Mouse (Mus musculus) liver (tissue): ENCODE data around the gene Gm42715.
A peak's percentile ranks its signal among the peaks of the same experiment; 100 is the strongest.
"Not testable (repeated sequence)": the region's sequence is repeated elsewhere in the genome, so short reads cannot be mapped to it uniquely, and the experiment has no call there.

Experiments used
- DNase-seq: peaks from one replicate; pipeline ENCODE4 v3.0.0-alpha.2; 2020; ENCODE audit warnings: mixed read lengths

Gm42715 gene

DNA sequence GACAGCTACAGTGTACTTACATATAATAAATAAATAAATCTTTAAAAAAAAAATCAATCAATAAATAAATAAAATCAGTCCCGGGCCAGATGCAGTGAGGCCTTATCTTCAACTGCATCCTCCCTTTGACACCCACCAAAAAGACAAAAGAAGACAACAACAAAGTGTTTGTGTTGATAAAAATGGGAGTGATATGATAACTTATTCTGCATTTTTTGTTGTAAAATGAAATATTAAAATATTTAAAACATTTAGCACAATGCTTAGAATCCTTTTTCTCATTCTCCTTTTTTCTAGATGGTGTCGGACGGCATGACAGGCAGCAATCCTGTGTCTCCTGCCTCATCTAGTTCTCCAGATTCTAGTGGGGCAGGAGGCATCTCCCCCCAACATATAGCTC, at the start of gene Gm42715:
TSS of gene Gm42715 (plus strand) at position 301 of the 400 bp plus-strand sequence.
- DNase-seq = no peak

DNA sequence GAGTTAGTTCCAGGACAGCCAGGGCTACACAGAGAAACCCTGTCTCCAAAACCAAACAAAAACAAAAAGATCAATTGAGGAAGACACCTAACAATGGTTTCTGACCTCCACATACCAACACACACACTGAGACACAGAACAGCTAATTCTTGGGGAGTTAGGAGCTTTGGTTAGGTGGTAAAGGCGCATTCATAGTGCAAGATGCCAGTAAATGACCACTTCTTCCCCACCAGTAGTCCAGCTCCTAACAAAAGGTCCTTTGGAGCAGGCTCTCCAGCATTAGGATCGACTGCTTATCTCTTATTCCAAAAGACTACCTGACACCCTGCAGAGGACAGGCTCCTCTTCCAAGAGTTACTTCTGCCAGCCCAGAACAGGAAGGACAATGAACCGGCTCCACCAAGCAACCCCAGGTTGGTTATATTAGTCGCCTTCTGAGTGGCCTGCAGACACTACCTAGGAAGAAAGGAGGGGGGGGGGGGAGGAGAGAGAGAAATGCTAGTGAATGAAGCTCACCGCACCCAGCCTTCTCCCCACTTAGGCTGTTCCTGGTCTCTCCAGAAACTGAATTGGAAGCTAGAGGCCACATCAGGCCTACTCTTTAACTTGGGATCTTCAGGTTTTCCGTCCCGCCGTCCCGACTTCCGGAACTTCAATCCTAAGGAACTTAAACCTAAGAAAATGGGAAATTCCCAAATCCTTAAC, 49.2 kb upstream of the Gm42715 start:
- peak; percentile 51 for DNase-seq

DNA sequence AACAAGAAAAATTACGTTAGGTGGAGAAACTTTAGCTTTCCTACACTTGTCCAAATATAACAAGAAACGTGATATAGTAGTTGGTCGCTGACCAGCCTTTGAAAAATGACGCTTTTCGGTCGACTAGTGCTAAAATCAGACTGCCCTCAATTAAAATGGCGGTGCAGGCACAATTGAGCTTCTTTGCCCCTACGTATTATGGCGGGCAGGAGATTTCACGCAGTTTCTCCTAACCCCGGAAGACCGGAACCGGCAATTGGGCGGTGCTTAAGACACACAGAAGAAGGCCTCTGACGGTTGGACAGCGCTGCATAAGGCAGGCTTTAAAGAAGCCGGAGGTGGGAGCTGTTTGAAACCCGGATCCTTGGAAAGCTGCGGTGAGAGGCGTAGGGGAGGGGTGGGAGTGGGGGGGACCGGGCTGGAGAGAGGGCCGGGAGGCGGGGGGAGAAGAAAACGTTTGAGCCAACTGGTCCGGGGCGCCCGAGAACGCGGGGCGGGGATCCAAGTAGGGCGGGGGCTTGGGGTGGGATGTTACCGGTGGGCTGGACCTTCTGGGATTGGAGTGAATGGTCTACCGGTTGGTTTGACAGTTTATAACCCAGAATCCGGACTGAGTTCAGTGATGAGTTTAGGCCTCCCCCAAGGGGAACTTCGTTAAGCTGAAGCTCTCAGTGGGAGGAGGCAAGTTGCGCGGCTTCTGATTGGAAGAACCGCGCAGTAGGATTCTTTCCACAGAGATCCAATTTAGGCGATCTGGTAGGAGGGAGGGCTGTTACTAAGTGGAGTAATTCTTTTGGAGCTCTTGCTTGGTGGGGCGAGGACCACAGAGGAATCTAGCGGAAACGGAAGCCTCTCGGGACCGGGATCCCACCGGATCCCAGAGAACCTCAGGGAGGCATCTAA, 48.4 kb upstream of the Gm42715 start:
- DNase-seq = peak; percentile 93

DNA sequence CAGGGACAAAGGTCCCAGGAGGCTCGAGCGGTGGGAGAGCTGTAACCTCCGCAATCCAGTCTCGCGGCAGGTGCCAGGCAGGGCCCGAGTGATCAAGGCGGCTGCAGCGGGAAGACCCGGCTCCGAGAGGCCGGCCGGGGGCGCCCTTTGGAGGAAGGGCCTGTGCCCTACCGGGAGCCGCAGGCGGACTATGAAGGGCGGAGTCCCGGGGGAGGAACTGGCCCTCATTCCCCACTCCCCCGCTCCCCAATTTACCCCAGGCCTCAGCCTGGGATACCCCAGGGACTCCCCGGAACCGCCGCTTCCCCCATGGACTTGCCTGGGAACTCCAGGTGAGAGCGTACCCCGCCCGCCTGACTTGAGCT, 47.8 kb upstream of the Gm42715 start:
- DNase-seq = peak; percentile 61

DNA sequence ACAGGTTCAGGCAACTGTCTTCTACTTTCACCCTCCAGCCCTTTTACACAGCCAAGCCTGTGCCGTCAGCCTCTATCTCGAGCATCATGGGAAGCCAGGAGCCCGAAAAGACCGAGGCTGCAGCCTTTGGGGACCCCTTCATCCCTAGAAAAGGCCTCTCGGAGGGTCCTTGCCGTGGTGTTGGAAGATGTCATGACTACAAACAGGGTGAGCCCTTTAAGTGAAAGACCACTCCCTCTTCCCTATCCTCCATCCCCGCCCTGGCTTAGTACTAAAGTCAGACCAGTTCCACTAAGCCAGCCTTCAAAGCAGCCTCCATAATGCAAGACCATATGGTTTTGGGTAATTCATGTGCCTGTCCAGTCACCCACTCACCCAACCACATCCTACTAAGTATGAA, 47.3 kb upstream of the Gm42715 start:
- no peak for DNase-seq

DNA sequence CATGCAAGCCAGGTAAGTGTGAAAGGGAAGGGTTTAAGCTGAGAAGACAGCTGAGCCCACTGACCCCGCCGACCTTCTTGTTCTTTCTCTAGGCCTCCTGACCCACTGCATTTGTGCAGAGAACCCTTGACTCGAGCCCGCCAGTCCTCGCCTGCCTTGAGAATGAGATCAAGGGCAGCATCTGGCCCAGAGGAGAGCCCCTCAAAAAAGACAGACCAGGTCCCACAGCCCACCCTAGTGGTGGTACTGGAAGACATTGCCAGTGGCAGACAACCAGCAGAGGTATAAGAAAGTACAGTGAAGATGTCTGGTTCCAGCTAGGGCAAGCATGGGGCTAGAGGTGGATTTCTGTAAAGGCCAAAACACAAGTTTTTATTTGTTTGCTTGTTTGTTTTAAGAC, 45.7 kb upstream of the Gm42715 start:
- no peak for DNase-seq

DNA sequence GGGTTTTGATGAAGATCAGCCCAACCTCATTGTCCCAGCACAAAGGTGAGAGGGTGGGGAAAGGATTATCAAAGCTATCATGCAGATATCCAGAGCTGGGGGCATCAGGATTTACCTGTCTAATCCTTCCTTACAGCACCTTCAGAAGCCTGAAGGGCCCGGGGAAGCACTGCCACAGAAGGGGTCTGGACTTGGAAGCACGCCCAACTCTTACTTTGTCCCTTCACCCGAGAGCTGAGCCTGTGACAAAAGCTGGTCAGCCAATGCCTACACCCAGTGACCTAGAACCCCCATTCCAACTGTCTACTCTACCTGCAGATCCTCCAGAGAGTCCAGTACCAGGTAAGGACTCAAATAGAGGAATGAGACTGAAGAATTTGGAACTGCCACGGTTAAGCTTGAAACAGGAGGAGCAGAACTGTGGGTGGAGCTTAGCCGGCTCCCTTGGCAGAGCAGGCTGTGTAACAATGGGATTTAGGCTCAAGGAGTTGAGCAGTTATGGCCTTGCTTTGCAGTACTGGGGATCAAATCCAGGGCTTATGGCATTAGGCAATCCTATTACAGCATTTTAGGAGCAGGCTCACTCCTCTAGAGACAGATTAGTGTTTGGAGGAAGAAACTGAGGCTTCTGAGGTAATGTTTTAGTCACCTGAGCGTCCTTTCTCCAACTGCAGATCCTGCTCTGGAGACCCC, 44.9 kb upstream of the Gm42715 start:
- DNase-seq = no peak

DNA sequence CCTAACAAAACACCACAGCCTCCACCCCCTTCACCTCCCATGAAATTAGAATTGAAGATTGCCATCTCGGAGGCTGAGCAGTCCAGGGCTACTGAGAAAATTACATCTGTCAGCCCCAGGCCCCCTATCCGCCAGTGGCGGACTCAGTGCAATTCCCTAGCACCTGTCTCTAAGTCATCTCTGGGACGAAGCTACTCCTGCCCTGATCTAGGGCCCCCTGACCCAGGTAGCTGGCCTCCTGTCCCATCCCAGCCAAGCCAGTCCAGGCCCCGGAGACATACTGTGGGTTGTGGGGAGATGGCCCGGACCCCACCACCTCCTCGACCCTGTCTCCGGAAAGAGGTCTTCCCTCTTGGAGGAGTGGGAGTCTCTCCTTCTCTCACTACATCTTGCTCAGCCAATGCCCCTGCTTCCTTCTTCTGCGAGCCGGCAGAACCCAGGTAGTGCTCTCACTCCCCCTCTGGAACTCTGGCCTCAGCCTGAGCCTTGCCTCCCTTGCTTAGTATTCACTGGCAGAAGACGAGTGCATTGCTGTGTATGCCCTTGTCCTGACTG, 44.1 kb upstream of the Gm42715 start:
- no peak for DNase-seq

DNA sequence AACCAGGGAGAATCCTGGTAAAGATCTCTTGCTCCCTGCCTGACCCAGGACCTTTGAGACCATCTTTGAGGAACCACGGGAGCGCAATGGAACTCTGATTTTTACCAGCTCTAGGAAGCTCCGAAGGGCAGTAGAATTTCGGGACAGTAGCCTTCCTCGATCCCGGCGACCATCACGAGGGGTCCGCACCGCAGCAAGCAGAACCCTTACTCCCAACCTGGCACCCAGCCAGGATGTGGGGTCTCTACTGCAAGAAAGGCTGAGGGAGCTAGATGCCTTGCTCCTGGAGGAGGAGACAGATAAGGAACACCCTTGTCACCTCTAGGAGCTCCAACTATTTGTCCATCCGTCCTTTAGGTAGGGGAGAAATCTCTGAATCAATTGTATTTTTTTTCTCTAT, 43.0 kb upstream of the Gm42715 start:
- DNase-seq = no peak

DNA sequence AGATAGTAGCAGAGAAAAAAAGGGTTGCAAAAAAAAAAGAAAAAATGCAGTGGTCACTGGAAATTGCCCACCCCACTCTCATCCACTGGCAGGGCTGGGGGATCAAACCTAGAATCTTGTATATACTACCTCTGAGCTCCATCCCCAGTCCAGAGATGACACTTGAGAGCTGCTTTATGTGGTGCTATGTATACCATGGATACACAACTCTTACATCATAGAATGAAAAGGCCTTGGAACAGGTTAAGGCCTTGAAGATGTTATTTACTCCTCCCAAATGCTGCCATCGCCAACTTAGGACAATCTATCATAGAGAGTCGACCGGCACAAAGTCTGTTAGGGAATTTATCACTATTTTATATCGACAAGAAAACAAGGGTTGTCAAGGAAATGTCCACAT, 42.5 kb upstream of the Gm42715 start:
- no peak for DNase-seq

DNA sequence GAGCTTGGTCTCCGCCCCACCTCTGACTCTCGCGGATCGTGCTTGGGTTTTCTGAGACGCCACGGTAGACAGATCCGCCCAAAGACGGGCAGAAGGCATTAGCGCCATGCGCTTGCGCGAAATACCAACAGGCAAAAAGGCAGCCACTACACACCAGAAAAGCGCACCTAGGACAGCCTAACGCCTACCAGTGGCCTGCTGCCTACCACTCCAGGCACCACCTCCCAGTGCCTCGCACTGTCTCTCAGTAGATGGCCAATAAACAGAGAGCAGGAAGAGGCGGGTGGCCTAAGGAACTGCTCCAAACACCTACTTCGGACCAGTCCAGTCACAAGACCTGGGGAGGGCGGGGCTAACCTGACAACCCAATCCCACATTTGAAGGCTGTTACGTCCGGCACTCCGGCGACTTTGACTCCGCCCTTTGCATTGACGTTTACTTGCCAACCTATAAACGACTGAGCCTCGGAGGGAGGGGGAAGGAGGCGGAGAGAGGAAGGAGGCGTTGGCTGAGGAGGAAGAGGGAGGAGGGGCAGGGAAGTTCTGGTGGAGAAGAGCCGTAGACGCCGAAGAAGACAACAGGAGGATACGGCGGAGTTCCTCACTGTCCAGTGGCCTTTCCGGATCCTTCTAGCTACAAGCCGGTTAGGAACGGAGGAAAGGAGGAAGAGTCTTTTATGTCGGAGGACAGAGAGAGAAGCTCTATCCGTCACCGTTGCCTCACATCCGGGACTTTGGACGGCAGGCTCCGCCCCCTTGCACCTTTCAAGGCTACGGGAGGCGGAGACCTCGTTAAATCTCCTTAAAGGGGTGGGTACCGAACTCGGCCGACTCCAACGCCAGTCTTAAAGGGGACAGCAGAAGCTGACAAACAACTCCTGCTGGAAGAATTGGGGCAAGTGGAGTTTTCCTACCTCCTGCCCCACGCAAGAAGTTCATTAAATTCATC, 41.4 kb upstream of the Gm42715 start:
- DNase-seq = peak; percentile 100

DNA sequence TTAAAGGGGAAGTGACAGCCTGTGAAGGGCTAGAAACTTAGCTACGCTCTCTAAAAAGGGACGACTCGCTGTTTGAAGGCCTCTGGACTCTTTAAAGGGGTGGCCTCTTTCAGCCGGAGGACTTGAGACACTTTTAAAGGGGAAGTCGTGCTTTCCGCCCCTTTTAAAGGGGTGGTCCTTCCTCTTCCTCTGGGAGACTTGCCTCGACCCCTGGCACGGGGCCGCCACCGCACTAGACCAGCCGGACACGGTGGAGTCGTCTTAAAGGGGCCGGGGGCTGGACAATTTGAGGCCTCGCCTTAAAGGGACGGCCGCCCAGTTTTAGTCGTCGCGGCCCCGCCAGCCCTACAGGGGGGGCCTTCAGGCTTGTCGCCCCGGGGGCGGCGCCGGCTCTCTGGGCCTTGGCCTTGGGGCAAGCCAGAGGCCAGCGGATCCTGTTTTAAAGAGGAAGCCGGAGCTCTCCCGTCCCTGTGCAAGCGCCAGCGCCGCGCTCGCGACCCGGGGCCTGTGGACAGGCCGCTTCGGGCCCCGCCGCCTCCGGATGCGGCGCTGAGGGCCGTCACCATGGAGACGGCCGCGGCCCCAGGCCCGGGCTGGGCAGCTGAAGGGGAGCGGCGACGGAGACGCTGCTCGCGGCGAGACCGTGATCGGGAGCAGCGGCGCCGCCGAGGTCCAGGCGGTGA, 40.6 kb upstream of the Gm42715 start, which contains the start of gene Fbrs:
TSS of gene Fbrs (plus strand) at position 565 of the 683 bp plus-strand sequence.
- peak; percentile 86 for DNase-seq

DNA sequence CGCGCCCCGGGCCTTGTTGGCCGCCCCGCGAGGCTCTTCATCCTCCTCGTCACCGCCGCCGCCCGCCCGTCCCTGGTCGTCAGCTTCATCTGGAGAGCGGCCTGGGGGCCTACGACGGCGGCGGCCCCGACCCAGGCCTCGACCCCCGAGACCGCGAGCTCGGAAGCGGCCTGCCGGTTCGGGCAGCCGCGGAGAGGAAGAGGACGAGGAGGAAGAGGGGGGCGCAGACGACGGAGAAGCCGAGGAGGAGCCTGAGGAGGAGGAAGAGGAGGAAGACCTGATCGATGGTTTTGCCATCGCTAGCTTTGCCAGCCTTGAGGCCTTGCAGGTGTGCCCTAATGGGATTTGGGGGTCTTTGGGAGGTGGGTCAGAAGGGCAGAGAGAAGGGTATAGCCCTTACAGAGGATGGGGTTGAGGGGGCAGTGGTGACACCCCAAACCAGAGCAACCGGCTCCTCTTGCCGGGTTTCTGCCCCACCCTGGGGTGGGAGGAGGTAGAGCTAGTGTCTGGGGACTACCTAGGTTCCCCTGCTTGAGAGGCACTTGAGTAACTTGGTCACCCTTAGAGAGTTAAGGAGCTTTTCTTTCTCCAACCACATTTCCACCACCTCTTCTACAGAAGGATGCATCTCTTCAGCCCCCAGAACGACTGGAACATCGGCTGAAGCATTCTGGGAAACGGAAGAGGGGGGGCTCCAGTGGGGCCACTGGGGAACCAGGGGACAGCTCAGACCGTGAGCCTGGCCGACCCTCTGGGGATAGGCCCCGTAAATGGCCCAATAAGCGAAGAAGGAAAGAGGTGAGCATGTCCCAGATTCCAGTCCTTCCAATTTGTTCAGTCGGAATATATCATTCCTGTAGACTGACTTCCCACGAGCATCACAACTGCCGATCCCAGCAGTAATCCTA, 39.8 kb upstream of the Gm42715 start:
- DNase-seq = peak; percentile 46

DNA sequence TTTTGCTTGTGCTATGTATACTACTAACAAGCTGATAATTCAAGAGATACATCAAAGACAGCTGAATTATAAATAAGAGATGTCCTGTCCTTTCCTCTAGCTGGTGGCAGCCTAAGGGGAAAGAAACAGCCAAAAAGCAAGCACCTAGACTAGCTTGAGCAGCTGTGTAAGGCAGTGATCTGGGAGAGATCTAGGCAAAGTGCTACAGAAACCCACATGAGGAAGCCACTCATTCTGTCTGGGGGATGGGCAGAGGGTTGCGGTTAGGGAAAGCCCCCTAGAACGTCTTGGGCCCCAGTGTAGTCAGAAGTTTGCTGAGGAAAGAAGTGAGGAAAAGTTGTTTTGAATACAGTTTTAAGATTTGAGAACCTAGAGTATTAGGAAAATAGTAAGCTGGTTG, 39.1 kb upstream of the Gm42715 start:
- peak; percentile 23 for DNase-seq

DNA sequence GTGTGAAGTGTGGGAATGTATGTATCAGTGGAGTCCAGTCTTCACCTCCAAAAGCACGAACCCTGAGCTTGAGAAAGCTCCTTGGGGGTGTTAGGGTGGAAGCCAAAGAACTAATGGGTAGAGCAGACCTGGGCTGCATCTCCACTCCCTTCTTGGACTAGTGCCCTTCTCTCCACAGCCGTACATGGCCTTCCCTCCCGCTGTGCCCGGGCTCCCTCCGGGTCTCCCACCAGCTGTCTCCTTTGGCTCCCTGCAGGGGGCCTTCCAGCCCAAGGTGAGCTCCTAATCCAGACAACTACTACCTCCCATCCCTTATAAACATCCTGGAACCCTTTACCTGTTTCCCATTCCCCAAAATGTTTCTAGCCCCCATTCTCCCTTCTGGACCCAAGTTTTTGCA, 34.0 kb upstream of the Gm42715 start:
- DNase-seq = no peak

DNA sequence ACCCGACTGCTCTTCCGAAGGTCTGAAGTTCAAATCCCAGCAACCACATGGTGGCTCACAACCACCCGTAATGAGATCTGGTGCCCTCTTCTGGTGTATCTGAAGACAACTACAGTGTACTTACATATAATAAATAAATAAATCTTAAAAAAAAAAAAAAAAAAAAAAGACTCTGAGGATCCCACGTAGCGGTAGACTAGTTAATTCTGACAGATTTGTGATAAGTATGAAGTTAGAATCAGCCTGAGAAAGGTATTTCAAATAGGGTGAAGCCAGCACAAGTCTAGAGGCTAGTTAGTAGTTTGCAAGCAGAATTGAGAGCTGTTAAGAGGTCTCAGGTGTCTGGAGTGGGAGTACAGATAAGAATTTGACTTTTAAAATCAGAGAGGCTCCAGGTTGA, 31.0 kb upstream of the Gm42715 start:
- not testable (repeated sequence) for DNase-seq

DNA sequence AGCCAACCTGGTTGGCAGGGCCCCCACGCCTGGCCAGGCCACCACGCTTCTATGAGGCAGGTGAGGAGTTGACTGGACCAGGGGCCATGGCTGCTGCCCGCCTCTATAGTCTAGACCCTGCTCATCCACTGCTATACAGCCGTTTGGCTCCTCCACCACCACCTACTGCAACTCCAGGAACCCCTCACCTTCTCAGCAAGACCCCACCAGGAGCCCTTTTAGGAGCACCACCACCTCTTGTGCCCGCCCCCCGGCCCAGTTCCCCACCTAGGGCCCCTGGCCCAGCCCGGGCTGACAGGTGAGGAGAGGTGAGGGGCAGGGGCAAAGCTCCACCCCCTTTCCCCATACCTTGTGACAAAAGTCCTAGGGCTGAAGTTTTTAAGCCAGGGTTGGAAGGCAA, 29.4 kb upstream of the Gm42715 start:
- DNase-seq = no peak

DNA sequence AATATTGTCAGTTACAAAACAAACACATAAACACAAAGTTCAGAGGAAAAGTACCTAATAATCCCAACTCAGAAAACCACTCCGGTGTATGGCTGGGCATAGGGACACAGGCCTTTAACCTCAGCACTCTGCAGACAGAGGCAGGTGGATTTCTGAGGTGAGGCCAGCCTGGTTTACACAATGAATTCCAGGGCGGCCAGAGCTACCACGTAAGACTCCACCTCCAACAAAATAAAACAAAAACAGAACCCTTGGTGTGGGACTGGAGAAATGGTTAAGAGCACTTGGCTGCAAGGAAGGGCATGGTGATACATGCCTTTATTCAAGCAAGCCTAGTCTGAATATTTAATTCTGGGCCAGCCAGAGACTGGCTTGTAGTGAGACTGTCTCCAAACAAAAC, 27.5 kb upstream of the Gm42715 start:
- DNase-seq = no peak

DNA sequence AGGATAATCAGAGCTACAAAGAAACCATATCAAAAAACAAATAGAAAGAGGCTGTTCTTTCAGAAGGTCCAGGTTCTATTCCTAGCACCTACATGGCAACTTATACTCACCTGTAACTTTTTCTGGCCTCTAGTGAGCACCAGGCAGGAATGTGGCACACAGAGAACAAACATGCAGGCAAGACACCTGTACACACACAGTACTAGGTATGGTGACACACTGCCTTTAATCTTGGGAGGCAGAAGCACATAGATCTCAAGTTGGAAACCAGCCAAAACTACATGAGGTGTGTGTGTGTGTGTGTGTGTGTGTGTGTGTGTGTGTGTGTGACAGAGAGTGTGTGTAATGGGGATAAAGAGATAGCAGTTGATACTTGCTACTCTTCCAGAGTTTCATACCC, 24.7 kb upstream of the Gm42715 start:
- DNase-seq = no peak

DNA sequence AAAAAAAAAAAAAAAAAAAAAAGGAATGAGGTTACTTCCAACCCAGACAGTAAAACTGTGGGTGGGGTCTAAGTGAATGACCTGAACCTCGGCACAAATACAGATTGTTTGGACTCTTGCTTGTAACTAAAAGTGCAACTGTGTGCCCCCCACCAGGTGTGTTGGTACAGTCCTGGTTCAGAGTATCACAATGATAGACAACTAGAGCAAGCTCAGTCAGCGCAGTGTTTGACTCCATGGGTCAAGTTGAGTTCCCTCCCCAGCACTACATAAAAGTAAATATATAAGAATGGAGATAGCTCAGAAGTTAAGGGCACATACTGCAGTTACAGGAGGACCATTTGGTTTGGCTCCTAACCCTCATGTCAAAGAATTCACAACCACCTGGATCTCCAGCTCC, 22.0 kb upstream of the Gm42715 start:
- peak; percentile 43 for DNase-seq
